Mouse (Mus musculus) kidney, adult 2 months (tissue): Measurements from ENCODE around the gene Cpeb1.

Experiments
- CTCF ChIP-seq: fragments of 200-500 bp; conservative IDR thresholded peaks from 2 replicates; pipeline ENCODE4 v1.5.1; 2011; ENCODE audit warnings: low read depth, mild to moderate bottlenecking, control low read depth, low read length, moderate library complexity, mixed read lengths; ENCODE audit not compliant: insufficient read depth, insufficient read length
- POLR2A ChIP-seq: fragments of 200-500 bp; IDR thresholded peaks from one replicate; pipeline ENCODE4 v1.6.1; 2011; ENCODE audit warnings: low read depth, low read length, control low read depth

- TF ChIP-seq POLR2A: no peak
- TF ChIP-seq CTCF: no peak
Measured at GRCm38 (mm10) chr7:81337785-81338521, 117.3 kb downstream of the Cpeb1 start.
